7 mouse cellular contexts compared by ENCODE assay signal in the genomic region with DNA sequence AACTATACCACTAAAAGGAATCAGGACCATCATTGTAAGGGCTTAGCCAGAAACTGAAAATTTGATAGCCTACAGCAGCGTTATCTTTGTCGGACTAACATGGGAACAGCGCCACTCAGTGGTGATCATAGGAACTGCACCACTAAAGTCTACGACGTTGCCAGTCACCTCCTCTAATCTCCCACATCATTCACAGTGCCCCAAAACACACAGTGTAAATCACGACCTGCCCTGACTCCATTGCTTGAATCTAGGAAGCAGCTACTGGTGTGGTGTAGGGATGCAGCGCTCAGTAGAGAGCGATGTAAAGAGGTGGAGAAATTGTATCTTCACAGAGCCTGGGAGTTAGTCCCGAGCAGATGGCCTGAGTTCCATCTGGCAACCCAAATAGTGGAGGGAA. TPM values are rescaled to one million over a fixed set of nuclear protein-coding genes. Genes with fewer than 3 reads are reported as not detected.
DNase-seq lines count a peak whose midpoint lies in the region; ATAC-seq and TF ChIP-seq lines count a peak whose summit lies in the region.

No protein-coding gene starts in this region.

- H3K27ac ChIP-seq in kidney, adult 2 months (ENCODE audit: insufficient read depth, low read depth, low read length), result no peak overlapping the region
- no peak overlapping the region for H3K27ac ChIP-seq in limb, embryonic 10.5 days
- H3K27ac ChIP-seq in midbrain, embryonic 15.5 days, result no peak overlapping the region

- WGBS in kidney, adult 2 months, result 12% methylated on average over 9 of the region's 9 CpGs
- 13% methylated on average over 9 of the region's 9 CpGs for WGBS in limb, embryonic 10.5 days
- WGBS in midbrain, embryonic 15.5 days, result 12% methylated on average over 9 of the region's 9 CpGs

- DNase-seq in cerebellum, postnatal 4 days (ENCODE audit: low spot score in 2 of 2), result peak; percentile 84 to 88
- DNase-seq in gastrocnemius, adult 8-10 months (ENCODE audit: low spot score in 2 of 2), result peak; percentile 48 to 54
- DNase-seq in kidney, adult 2 months, result peak; percentile 71
- peak; percentile 81 for DNase-seq in limb, embryonic 10.5 days (ENCODE audit: low spot score)
- peak; percentile 61 to 84 for DNase-seq in spleen, postnatal 10 days (ENCODE audit: low spot score in 2 of 2)

- no peaks in the 10 kb centered on the region for H3K9me3 ChIP-seq in limb, embryonic 10.5 days (replicated peaks)
- H3K9me3 ChIP-seq in midbrain, embryonic 15.5 days, result no peaks in the 10 kb centered on the region

- H3K4me2 ChIP-seq in midbrain, embryonic 15.5 days, result no peak overlapping the region; the same call in 1 of the 2 replicates

- no peaks in the 10 kb centered on the region for H3K36me3 ChIP-seq in kidney, adult 2 months (ENCODE audit: control insufficient read depth, insufficient read depth, low read length)
- H3K36me3 ChIP-seq in limb, embryonic 10.5 days, result no peaks in the 10 kb centered on the region
- H3K36me3 ChIP-seq in midbrain, embryonic 15.5 days (replicated peaks), result no peaks in the 10 kb centered on the region

- no peaks in the 10 kb centered on the region for H3K4me1 ChIP-seq in kidney, adult 2 months (ENCODE audit: control insufficient read depth, insufficient read depth, low read length)
- peaks cover 5% of the 10 kb centered on the region; the same call in 1 of the 2 replicates for H3K4me1 ChIP-seq in limb, embryonic 10.5 days
- peaks cover 11% of the 10 kb centered on the region for H3K4me1 ChIP-seq in midbrain, embryonic 15.5 days

- no peak for TF ChIP-seq POLR2A in kidney, adult 2 months (IDR thresholded peaks at IDR 0.05; ENCODE audit: low read depth, low read length)

- TF ChIP-seq CTCF in kidney, adult 2 months (conservative IDR thresholded peaks at IDR 0.05; ENCODE audit: insufficient read depth, insufficient read length, low read depth, low read length), result peak; percentile 96

- no peak overlapping the region for H3K4me3 ChIP-seq in kidney, adult 2 months (ENCODE audit: insufficient read depth, low read depth, low read length)
- no peak overlapping the region for H3K4me3 ChIP-seq in limb, embryonic 10.5 days
- H3K4me3 ChIP-seq in midbrain, embryonic 15.5 days, result no peak overlapping the region

- H3K9ac ChIP-seq in midbrain, embryonic 15.5 days, result no peak overlapping the region

- ATAC-seq in activated CD4-positive, CD25-positive, alpha-beta regulatory T cell, adult 4 months, result peak; percentile 56
- peak; percentile 68 for ATAC-seq in midbrain, embryonic 15.5 days (replicated peaks)

- H3K27me3 ChIP-seq in kidney, adult 2 months (replicated peaks; ENCODE audit: control insufficient read depth, insufficient read depth, low read length), result no peaks in the 10 kb centered on the region
- peaks cover 27% of the 10 kb centered on the region for H3K27me3 ChIP-seq in limb, embryonic 10.5 days (ENCODE audit: low read depth, poor library complexity, severe bottlenecking)
- H3K27me3 ChIP-seq in midbrain, embryonic 15.5 days (replicated peaks), result no peaks in the 10 kb centered on the region

RNA-seq across cellular contexts. Expression of a gene that starts 5.5 kb away (rescaled TPM):
- polyA plus RNA-seq in activated CD4-positive, CD25-positive, alpha-beta regulatory T cell, adult 4 months (2017; shearing (Covaris generic)), result 10 to 100 TPM; 56.5 to 65.3 TPM
- 10 to 100 TPM; 20.8 to 25.3 (median 22.4) TPM for total RNA-seq in gastrocnemius, adult 8-10 months (2022)
- 82.6 and 83.5 TPM in 2 replicates for polyA plus RNA-seq in kidney, adult 2 months (2012; rRNA removed)
- 17.8 and 19.2 TPM in 2 replicates for polyA plus RNA-seq in limb, embryonic 10.5 days (2016; fragmentation: Nextera tagmentation; extraction: Ambion mirVana)
- 25.0 and 26.8 TPM in 2 replicates for polyA plus RNA-seq in midbrain, embryonic 15.5 days (2015; fragmentation: Nextera tagmentation; extraction: Ambion mirVana)

RNA-seq across cellular contexts. Expression of a gene that starts 46.1 kb away (rescaled TPM):
- polyA plus RNA-seq in activated CD4-positive, CD25-positive, alpha-beta regulatory T cell, adult 4 months (2017; shearing (Covaris generic)), result under 1 TPM in 1 of 2 experiments, not detected in 1; 0.42 TPM
- total RNA-seq in gastrocnemius, adult 8-10 months (2022), result not detected
- polyA plus RNA-seq in kidney, adult 2 months (2012; rRNA removed), result 0.03 and 0.10 TPM in 2 replicates
- polyA plus RNA-seq in limb, embryonic 10.5 days (2016; fragmentation: Nextera tagmentation; extraction: Ambion mirVana), result not detected in 2 replicates
- polyA plus RNA-seq in midbrain, embryonic 15.5 days (2015; fragmentation: Nextera tagmentation; extraction: Ambion mirVana), result 0.18 and 0.19 TPM in 2 replicates
